Mouse (Mus musculus) heart, postnatal 25 days (tissue): ENCODE results near the gene Mief2. TPM values are rescaled to one million over a fixed set of nuclear protein-coding genes. Genes with fewer than 3 reads are reported as not detected.

Experiments
- DNase-seq: peaks from one replicate; pipeline ENCODE4 v3.0.0; 2022; ENCODE audit warnings: low spot score
- intact Hi-C: fragments of 180-260 bp; cut with DNase I; formaldehyde crosslinking; loops from one replicate; pipeline ENCODE4 v1.15.1; 2025
- total RNA-seq, 2 experiments: library from RNA; stranded (reverse); gene quantifications; 2 replicates each; pipeline ENCODE4 v1.2.3; 2021

Gene Mief2
- total RNA-seq, result 10 to 100 TPM; 31.6 to 32.9 TPM

DNA sequence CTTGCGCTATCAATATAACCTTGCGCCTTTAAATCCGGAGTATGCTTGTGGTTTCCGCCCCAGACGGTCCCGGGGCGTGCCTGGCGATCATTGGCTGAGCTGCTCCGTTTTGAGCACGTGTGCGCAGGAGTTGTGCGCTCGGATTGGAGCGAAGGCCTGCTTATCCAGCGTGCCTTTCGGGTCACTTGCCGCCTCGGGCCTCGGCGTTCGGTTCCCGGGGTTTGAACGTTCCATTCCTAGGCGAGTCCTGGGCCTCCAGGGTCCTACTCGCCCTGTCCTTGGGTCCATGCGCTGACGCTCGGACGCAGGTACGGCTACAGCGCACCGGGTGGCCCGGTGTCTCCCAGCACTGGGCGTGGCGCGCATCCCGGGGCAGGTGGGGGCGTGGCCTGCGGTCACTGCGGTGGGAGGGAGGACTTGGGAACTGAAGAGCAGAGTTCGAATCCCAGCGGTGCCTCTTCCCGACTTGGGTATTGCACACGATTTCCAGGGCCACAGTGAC, at the start of gene Mief2:
Gene Mief2 (plus strand): TSS at position 139 of the 502 bp plus-strand sequence.
- intact Hi-C loops, result loop anchor here (2.0 to 5.0 kb wide), 2 partner anchors 48 to 149 kb away; partner anchors contain the start of genes Smcr8, Tmem11 and Top3a
- peak; percentile 93 for DNase-seq

DNA sequence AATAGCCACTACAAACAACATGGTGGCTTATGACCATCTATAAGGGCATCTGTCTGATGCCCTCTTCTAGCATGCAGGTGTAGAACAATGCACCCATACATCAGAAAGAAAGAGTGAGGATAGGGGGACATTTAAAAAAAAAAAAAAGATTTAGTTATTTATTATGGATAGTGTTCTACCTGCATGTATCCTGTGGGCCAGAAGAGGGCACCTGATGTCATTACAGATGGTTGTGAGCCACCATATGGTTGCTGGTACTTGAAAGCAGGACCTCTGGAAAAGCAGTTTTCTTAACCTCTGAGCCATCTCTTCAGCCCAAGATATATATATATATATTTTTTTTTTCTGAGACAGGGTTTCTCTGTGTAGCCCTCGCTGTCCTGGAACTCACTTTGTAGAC, 32.0 kb upstream of the Mief2 start:
- no peak for DNase-seq
- intact Hi-C loops, result loop anchor here (5.0 kb wide), 2 partner anchors 131 to 181 kb away; partner anchors contain the start of gene Tmem11

DNA sequence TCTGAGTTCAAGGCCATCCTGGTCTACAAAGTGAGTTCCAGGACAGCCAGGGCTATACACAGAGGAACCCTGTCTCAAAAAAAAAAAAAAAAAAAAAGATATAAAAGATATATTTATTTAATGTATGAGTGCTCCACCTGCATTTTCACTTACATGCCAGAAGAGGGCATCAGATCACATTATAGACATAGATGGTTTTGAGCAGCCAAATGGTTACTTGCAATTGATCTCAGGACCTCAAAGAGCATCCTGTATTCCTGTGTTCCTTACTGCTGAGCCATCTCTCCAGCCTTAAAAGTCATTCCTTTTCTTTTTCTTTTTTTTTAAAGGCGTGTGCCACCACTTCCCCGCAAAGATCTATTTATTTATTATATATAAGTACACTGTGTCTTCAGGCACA, 30.6 kb upstream of the Mief2 start:
- no peak for DNase-seq
- intact Hi-C loops, result loop anchor here (5.0 kb wide), 2 partner anchors 130 to 180 kb away; partner anchors contain the start of gene Tmem11

DNA sequence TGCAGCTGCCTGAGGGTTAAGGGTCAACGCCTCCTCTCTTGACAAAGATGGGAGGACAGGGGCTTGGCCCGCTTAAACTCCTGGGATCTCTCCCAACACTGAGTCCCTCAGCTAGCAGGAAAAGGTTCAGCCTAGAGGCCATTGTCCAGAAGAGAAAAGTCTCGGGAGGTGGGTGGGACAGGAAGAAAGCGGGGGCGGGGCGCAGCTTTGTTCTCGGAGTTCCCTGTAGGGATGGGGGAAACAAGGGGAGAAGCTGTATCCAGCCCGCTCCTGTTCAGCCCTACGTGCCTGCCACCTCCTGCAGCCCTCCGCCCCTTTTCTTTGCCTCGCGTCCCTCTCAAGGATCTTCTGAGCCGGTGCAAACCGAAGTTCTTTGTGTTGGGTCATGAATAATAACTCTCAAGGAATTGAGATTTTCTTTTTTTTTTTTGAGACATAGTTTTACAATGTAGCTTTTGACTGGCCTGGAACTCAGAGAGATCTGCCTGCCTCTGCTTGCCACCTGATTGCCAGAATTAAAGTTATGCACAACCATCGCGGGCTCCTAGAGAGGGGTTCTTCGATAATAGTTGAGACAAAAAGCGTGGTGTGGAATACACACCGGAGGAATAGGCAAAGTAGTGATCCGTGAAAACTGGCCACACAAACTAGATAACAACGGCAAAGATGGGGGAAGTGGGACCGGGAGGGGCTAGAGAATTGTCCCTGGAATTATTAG, 29.2 kb upstream of the Mief2 start:
- intact Hi-C loops, result loop anchor here (2.0 to 5.0 kb wide), 3 partner anchors 28 to 178 kb away; partner anchors contain the start of genes Flii and Tmem11
- peak; percentile 76 for DNase-seq

DNA sequence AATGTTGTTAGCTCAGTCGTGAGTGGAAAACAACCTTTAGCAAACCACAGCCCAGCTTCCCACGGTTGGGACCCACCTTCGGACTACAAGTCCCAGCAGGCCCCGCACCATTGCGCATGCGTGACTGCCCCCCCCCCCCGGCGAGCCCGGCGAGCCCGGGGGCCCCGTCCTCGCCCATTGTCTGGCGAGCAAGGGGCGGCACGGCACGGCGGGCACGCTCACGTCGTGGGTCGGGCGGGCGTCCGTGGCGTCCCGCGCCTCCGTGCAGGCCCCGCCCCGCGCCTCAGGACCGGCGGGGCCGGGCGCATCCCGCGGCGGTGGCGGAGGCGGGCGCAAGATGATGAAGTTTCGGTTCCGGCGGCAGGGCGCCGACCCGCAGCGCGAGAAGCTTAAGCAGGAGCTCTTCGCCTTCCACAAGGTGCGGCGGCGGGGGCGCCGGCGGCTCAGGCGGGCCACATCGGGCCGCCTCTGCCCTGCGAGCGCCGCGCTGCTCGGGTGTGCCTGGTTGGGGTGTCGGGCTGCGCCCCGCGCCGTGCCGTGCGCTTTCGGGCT, 28.6 kb upstream of the Mief2 start, which contains the start of gene Llgl1:
Gene Llgl1 (plus strand): TSS at position 200 of the 552 bp plus-strand sequence.
- intact Hi-C loops, result loop anchor here (2.0 to 5.0 kb wide), 4 partner anchors 27 to 178 kb away; partner anchors contain the start of genes Flii, Smcr8, Tmem11 and Top3a

DNA sequence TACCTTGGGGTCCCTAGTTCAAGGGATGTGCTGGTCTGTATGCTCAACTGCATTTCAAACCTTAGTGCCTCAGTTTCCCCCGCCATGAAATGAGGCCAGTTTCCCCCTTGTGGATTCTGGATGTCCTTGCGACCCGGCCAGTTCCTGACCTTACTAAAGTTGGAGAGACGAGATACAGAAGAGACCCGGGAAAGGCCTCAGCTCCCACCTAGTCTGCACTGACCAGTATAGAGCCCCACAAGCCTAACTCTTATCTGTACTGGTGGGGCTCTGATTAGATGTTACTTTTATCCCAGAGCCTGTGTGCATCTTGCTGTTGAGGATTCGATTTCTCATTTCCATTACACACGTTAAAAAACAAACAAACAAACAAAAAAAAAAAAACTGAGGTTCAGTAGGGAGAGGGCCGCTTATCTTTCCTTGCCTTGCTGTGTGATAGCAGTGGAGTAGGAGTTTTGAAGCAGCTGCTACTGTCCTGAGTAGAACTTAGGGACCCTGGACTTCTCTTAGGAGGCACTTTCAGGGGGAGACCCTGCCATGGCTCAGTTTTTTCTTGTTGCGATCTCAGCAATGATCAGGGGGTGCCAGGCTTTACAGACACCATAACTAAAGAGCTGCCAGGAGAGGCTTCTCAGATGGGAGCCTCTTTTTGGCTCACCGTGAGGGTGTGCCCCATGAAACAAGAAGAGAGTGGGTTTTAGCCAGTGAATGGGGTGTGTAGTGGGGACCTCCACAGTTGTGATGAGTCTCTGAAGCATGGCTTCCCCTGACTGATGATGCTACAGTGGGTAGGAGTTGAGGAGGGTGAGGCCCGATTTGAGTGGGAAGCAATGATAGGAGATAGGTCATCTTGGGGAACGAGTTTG, 27.6 kb upstream of the Mief2 start:
- DNase-seq, result no peak
- intact Hi-C loops, result loop anchor here (5.0 kb wide), 1 partner anchor 77 kb away; the partner anchor contains the start of genes Smcr8 and Top3a

More for the DNA sequence above, 28.6 kb upstream of the Mief2 start, which contains the start of gene Llgl1:
- peak; percentile 77 for DNase-seq

DNA sequence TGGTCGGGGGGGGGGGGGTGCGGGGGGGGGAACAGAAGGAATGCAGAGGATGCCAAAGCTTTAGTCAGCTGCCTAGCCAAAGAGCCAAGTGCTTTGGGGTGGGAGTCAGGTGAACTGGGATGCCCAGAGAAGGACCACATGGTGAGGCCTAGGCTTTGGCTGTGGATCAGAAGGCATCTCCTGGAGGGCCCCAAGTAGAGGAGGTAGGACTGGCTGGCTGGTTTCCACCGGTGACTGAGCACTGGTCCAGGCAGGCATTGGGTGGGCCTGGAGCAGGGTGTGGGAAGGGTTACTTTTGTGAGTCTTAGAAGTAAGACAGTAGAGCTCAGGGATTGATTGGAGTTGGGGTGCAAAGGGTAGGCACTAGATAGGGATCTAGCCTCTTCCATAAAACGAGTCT, 26.6 kb upstream of the Mief2 start:
- no peak for DNase-seq
- intact Hi-C loops, result loop anchor here (5.0 kb wide), 1 partner anchor 76 kb away; the partner anchor contains the start of genes Smcr8 and Top3a

DNA sequence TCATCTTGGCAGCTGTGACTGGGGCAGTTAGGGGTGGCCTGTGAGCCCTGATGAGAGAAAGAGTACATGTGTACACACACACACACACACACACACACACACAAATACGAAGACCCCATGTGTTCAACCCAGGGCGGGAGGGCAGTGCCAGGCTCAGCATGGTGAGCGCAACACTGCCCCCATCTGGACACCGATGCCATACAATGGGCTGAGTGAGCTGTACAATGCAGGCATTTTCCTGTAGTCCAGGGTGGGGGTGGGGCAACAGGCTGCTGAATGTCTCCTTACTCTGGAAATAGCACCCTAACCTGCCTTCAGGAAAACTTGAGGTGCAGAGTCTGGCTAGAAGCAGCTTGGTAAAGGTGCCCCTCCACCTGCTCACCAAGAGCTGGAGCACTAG, 25.1 kb upstream of the Mief2 start:
- DNase-seq, result no peak
- intact Hi-C loops, result loop anchor here (5.0 kb wide), 1 partner anchor 74 kb away; the partner anchor contains the start of genes Smcr8 and Top3a

DNA sequence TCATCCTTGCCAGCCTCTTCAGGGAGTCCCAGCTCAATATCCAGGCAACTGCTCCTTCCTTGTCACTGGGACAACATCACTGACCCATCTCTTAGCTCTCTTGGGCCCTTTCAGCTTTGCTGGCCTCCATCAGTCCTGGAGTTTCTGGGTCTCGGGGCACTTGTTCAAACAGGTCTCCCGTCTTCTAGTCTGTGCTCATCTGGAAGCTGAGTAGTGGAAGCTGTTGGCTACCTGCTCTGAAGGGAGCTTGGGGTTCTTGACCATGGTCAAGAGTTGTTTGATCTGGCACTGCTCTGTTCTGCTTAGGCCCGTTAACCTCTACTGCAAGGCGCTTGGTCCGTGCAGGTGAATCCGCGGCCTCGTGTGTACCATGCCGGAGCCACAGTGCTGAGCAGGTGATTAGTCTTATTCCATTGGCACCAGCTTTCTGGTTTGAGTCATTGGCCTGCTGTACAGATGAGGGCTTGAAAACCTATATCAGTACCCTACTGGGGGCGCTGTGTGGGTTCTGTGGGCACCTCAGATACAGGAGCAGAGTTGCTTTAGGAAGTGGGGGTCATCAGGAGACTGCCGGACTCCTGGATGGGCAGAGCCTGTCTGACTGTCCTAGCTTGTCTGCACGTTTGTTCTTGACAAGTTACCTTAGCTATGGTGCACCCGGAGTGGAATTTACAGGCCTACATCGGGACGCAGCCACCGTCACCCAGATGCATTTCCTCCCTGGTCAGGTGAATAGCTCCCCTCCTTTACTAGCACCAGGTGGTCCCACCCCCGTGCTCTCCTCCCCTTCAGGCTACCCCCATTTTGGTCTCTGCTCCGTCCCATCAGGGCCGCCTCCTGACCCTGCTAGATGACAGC, 23.9 kb upstream of the Mief2 start:
- no peak for DNase-seq
- intact Hi-C loops, result loop anchor here (5.0 kb wide), 1 partner anchor 73 kb away; the partner anchor contains the start of genes Smcr8 and Top3a

DNA sequence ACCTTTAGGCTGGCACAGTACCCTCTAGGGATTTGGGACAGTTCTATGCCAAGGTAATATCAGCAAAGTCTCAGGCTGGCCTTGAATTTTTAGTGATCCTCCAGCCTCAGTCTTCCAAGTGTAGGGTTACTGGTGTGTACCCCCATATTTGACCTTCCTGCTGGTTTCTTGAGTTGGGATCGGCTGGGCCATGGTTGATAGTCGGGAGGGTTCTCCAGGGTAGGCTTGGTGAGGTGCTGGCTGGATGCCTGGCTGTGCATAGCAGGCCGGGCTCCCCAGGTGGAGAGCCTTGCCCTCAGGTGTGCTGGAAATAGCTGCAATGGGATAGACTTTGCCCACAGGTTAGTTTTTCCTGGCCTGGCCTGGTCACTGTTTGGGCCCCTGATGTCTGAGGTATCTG, 22.9 kb upstream of the Mief2 start:
- no peak for DNase-seq
- intact Hi-C loops, result no loop called here

DNA sequence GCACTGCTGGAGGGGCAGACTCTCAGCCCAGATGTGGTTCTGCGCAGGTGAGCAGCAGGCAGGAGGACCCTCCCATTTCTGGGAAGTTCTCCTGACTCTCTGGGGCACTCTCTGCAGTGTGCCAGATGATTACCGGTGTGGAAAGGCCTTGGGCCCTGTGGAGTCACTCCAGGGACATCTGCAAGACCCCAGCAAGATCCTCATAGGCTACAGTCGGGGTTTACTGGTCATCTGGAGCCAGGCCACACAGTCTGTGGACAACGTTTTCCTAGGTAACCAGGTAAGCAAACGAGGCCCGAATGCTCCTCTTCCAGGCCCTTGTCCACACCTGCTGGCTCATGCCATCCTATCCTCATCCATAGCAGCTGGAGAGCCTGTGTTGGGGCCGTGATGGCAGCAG, 22.1 kb upstream of the Mief2 start:
- intact Hi-C loops, result loop anchor here (2.0 kb wide), 1 partner anchor 19 kb away; no protein-coding TSS in a partner anchor
- DNase-seq, result peak; percentile 0

DNA sequence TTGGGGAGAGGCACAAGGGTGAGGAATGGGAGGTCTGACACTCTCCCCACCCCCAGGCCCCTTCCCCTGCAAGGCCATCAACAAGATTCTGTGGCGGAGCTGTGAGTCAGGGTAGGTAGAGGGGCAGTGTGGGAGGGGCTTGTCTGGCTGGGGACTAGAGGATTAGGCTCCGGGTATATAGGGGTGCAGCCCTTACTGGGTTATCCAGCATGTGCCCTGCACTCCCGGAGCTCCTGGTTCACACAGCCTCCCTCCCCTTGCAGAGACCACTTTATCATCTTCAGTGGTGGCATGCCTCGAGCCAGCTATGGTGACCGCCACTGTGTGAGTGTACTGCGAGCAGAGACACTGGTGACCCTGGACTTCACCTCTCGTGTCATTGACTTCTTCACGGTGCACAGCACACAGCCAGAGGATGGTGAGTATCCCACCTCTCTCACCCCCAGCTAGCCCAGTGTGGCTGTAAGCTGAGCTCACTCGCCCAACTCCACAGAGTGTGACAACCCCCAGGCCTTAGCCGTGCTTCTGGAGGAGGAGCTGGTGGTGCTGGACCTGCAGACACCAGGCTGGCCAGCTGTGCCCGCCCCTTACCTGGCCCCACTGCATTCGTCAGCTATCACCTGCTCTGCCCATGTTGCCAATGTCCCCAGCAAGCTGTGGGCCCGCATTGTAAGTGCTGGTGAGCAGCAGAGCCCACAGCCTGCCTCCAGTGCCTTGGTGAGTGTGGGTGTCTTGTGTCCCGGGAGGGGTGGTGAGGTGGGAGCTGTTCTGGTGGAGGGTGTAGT, 21.3 kb upstream of the Mief2 start:
- intact Hi-C loops, result loop anchor here (2.0 kb wide), 1 partner anchor 18 kb away; no protein-coding TSS in a partner anchor
- peak; percentile 2 for DNase-seq

DNA sequence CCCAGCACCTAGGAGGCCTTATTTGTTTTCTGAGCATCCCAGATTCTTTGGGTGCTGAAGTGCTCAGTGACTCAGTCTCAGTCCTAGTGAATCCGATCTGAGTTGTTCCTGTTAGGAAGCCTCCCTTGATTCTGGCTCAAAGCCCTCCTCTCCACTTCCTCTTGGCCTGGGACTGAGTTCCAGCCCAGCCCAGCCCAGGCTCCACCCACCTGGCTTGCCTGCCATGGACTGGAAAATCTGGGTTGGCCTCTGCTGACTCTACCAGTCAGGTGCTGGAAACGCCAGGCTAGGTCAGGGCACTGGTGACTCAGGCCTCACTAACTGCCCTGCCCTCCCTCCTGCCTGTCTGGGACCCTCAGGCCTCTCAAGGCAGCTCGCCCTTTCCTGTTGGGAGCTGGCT, 20.5 kb upstream of the Mief2 start:
- intact Hi-C loops, result loop anchor here (2.0 kb wide), 1 partner anchor 17 kb away; no protein-coding TSS in a partner anchor
- DNase-seq, result peak; percentile 91

DNA sequence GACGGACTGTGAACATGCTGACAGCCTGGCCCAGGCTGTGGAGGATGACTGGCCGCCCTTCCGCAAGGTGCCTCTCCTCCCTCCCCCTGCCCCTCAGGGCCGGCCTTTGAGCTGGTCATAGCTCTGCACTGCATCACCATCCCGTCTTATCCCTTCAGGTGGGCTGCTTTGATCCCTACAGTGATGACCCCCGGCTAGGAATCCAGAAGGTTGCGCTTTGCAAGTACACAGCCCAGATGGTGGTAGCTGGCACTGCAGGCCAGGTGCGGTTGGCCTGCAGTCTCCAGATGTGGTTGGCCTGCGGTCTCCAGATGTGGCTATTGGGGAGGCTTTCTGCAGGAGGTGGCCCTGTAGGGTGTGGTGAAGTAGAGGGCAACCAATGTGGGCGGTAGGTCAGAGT, 19.6 kb upstream of the Mief2 start:
- intact Hi-C loops, result no loop called here
- DNase-seq, result no peak

DNA sequence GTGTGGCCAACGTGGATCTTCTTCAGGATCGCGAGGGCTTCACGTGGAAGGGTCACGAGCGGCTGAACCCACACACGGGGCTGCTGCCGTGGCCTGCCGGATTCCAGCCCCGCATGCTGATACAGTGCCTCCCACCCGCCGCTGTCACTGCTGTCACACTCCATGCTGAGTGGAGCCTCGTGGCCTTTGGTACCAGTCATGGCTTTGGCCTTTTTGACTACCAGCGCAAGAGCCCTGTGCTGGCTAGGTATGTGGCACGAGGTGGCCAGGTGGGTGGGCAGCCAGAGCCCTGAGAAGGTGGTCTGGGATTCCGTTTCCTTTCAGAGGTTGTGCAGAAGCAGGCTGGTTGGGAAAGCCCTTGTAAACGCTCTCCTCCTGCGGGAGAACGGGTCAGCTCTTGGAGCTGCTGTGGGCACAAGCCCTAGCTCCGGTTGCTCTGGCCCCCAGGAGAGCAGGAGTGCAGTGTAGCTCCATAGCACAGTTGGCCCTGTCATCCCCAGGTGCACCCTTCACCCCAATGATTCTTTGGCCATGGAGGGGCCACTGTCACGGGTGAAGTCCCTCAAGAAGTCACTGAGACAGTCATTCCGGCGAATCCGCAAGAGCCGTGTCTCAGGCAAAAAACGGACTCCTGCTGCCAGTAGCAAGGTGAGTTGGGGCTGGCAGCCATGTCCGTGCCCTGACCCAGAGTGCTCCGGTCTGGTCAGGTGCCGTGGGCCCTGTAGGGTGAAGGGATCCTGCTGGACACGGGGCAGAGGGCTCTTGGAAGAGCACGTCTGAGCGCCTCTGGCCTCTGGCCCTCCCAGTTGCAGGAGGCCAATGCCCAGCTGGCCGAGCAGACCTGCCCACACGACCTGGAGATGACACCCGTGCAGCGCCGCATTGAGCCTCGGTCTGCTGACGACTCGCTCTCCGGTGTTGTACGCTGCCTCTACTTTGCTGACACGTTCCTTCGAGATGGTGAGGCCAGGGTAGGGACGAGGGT, 18.4 kb upstream of the Mief2 start:
- no peak for DNase-seq
- intact Hi-C loops, result no loop called here

DNA sequence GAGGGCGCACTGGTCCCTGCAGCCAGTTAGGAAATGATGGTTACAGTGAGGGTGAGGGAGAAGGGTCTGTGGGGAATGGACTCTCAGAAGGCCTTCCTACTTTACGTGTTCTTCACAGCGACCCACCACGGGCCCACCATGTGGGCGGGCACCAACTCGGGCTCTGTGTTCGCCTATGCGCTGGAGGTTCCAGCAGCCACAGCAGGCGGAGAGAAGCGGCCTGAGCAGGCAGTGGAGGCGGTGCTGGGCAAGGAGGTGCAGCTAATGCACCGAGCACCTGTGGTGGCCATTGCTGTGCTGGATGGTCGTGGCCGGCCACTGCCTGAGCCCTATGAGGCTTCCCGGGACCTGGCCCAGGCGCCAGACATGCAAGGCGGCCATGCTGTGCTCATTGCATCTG, 17.0 kb upstream of the Mief2 start:
- no peak for DNase-seq

DNA sequence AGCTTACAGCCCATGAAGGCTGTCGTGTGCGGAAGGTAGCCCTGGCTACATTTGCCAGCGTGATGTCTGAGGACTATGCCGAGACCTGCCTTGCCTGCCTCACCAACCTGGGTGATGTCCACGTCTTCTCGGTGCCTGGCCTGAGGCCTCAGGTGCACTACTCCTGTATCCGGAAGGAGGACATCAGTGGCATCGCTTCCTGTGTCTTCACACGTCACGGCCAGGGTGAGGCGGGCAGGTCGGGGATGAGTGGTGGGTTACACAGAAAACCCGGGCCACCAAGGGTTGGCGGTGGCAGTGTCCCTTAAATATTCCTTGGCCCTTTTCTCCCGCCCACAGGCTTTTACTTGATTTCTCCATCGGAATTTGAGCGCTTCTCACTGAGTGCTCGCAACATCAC, 16.2 kb upstream of the Mief2 start:
- DNase-seq, result no peak
- intact Hi-C loops, result no loop called here

More for the DNA sequence above, 17.0 kb upstream of the Mief2 start:
- intact Hi-C loops, result no loop called here
